Mouse (Mus musculus) midbrain, postnatal 0 days (tissue): ENCODE results near the gene Nup188. TPM values are rescaled to one million over a fixed set of nuclear protein-coding genes. Genes with fewer than 3 reads are reported as not detected.

ENCODE experiments used
- ATAC-seq: fragments of 200-750 bp; cut with Nextera tagmentation; 2 replicates; pipeline ENCODE4 v1.8.0; 2017; ENCODE audit warnings: moderate number of reproducible peaks, mild to moderate bottlenecking, moderate TSS enrichment, moderate library complexity; ENCODE audit not compliant: low FRiP score
- DNase-seq: peaks from one replicate; pipeline ENCODE4 v3.0.0-alpha.2; 2015; ENCODE audit warnings: low spot score
- H3K27ac ChIP-seq: fragments of 300-500 bp; sonication (generic); 2 replicates; pipeline ENCODE4 v1.5.1; 2014; ENCODE audit warnings: low read depth, mild to moderate bottlenecking, low read length, mixed read lengths
- H3K27me3 ChIP-seq: fragments of 300-500 bp; sonication (generic); 2 replicates; pipeline ENCODE4 v1.6.1; 2014; ENCODE audit warnings: low read length, control low read depth, mixed read lengths; ENCODE audit not compliant: insufficient read depth
- H3K36me3 ChIP-seq: fragments of 300-500 bp; sonication (generic); 2 replicates; pipeline ENCODE4 v1.6.1; 2014; ENCODE audit warnings: low read length, control low read depth, mixed read lengths; ENCODE audit not compliant: insufficient read depth
- H3K4me1 ChIP-seq: fragments of 300-500 bp; sonication (generic); 2 replicates; pipeline ENCODE4 v1.6.1; 2014; ENCODE audit warnings: mild to moderate bottlenecking, control low read depth, antibody characterized with exemption, low read length, mixed read lengths; ENCODE audit not compliant: insufficient read depth
- H3K4me2 ChIP-seq: fragments of 300-500 bp; sonication (generic); 2 replicates; pipeline ENCODE4 v1.6.1; 2014; ENCODE audit warnings: low read depth, mild to moderate bottlenecking, low read length, mixed read lengths; ENCODE audit not compliant: poor library complexity, severe bottlenecking
- H3K4me3 ChIP-seq: fragments of 300-500 bp; sonication (generic); 2 replicates; pipeline ENCODE4 v1.5.1; 2014; ENCODE audit warnings: low read depth, mild to moderate bottlenecking, low read length, moderate library complexity
- H3K9ac ChIP-seq: fragments of 300-500 bp; sonication (generic); replicated peaks from 2 replicates; pipeline ENCODE4 v1.6.1; 2014; ENCODE audit warnings: mild to moderate bottlenecking, low read length, moderate library complexity, mixed read lengths; ENCODE audit not compliant: poor library complexity, severe bottlenecking
- H3K9me3 ChIP-seq: fragments of 300-500 bp; sonication (generic); 2 replicates; pipeline ENCODE4 v1.6.1; 2016; ENCODE audit warnings: low read length, control low read depth
- CTCF ChIP-seq: IDR thresholded peaks from 2 replicates; pipeline ENCODE4 v1.5.1; 2016; ENCODE audit warnings: antibody characterized with exemption, mild to moderate bottlenecking
- WGBS: fragments of 180-500 bp; shearing (Covaris S2); extraction: QIAGEN DNeasy Blood & Tissue Kit; methylation state at CpG from one replicate; pipeline ENCODE4 v1.1.7; 2014; 5-methylcytosine and 5-hydroxymethylcytosine counted together
- polyA plus RNA-seq: library from polyadenylated mRNA; unstranded; fragments of >200 nt; fragmentation: Nextera tagmentation; extraction: Ambion mirVana; gene quantifications from 2 replicates; pipeline ENCODE4 v1.2.1, GENCODE M21; 2015
- total RNA-seq: library from RNA; depleted of rRNA; stranded (reverse); fragments of >200 nt; gene quantifications from 2 replicates; pipeline ENCODE4 v1.2.3, GENCODE M21; 2014

Nup188 gene
- total and polyA plus RNA-seq, 2 experiments from 2014 or later, result 12.2 to 29.5 TPM

DNA sequence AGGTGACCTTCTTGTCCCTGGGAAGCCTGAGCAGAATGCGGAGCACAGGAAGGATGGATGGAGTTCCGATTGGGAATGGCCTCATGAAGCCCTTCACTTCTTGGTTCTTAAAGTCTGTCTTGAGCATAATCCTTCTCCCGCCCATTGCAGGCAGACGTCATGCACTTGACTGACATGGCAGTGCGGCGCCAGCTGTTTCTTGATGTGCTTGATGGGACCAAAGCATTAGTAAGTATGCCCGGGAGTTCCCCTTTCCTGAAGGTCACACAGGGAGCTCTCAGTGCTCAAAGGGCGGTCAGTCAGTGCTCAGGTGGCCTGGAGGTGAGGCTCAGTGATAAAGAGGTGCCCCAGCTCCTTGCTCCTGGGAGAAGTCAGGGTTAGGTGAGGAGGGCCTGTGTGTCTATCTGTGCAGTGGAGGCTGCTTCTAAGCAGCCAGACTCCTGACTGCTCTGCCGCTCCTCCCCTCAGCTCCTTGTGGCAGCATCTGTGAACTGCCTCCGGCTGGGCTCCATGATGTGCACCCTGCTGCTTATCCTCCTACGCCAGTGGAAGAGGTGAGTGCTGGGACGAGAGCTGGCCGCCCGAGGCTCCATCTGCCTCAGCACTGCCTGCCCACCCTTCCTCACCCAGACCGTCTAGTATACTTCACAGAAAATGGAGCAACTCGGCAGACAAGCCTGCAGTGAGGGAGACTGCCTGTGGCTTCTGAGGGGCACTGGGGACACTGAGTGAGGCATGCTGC, 50.1 kb downstream of the Nup188 start:
- no peak for TF ChIP-seq CTCF
- no peak overlapping the region for H3K9ac ChIP-seq
- H3K27me3 ChIP-seq, result no peaks in the 10 kb centered on the region
- H3K4me2 ChIP-seq, result no peak overlapping the region
- no peak overlapping the region for H3K27ac ChIP-seq
- peaks cover 68% of the 10 kb centered on the region for H3K36me3 ChIP-seq
- ATAC-seq (no peak), DNase-seq (no peak)
- no peaks in the 10 kb centered on the region for H3K9me3 ChIP-seq
- H3K4me3 ChIP-seq, result no peak overlapping the region
- H3K4me1 ChIP-seq, result no peaks in the 10 kb centered on the region
- 80% methylated on average over 16 of the region's 16 CpGs for WGBS

DNA sequence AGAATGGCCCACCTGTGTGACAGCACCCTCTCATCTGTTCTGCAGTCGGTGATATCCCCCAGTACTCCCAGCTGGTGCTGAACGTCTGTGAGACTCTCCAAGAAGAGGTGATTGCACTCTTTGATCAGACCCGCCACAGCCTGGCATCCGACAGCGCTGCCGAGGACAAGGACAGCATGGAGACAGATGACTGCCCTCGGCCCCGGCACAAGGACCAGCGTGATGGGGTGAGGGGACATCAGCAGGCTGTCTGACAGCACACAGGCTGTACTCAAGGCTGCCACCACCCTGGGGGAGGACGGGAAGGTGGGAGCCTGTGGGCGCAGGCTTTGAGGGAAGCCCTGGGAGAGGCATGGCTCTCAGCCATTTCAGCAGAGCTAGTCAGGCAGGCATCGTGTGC, 51.0 kb downstream of the Nup188 start:
- Histone ChIP-seq H3K27me3 (no peaks in the 10 kb centered on the region), H3K9ac (no peak overlapping the region), H3K4me3 (no peak overlapping the region), H3K9me3 (no peaks in the 10 kb centered on the region), H3K27ac (no peak overlapping the region), H3K4me1 (no peaks in the 10 kb centered on the region), H3K36me3 (peaks cover 74% of the 10 kb centered on the region), H3K4me2 (no peak overlapping the region)
- no peak for TF ChIP-seq CTCF
- no peak for ATAC-seq
- 88% methylated on average over 12 of the region's 12 CpGs for WGBS
- no peak for DNase-seq

DNA sequence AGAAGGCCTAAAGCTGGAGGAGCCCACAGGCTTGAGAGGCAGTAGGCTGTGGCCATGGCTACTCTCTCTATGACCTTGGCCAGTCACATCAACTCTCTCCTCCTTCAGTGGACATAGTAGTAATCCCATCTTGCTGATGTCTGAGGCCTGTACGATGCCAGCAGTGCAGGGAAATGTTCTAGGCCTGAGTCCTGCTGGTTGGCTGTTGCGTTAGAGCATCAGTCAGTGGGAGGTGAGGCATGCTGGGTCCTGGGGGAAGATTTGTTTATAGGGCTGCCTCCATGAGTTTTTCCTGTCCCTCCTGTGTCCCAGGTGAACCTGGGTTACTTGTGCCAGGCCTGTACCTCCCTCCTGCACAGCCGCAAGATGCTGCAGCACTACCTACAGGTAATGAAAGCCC, 55.9 kb downstream of the Nup188 start:
- H3K27ac ChIP-seq, result no peak overlapping the region
- no peak for ATAC-seq
- WGBS, result 78% methylated on average over 3 of the region's 3 CpGs
- H3K4me2 ChIP-seq, result no peak overlapping the region
- H3K9me3 ChIP-seq, result no peaks in the 10 kb centered on the region
- peaks cover 78% of the 10 kb centered on the region for H3K36me3 ChIP-seq
- no peak for TF ChIP-seq CTCF
- DNase-seq, result no peak
- no peaks in the 10 kb centered on the region for H3K27me3 ChIP-seq
- H3K4me1 ChIP-seq, result no peaks in the 10 kb centered on the region
- no peak overlapping the region for H3K4me3 ChIP-seq
- no peak overlapping the region for H3K9ac ChIP-seq

DNA sequence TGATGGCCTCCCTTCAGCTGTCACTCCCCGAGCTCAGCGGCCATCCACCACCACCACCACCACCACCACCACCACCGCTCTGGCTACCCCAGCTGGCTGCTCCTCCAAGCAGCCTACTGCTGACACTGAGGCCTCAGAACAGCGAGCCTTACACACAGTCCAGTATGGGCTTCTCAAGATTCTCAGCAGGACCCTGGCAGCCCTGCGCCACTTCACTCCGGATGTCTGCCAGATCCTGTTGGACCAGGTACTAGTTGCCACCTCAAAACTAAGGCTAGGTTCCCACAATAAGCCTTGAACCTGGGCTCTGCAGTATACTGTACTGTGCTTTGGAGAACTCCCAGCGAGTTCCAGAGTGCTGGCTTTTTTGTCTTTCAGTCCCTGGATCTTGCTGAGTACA, 56.3 kb downstream of the Nup188 start:
- Histone ChIP-seq H3K36me3 (peaks cover 76% of the 10 kb centered on the region), H3K27me3 (no peaks in the 10 kb centered on the region), H3K9me3 (no peaks in the 10 kb centered on the region), H3K4me1 (no peaks in the 10 kb centered on the region), H3K9ac (no peak overlapping the region), H3K4me2 (no peak overlapping the region), H3K27ac (no peak overlapping the region), H3K4me3 (no peak overlapping the region)
- ATAC-seq (no peak), DNase-seq (no peak)
- TF ChIP-seq CTCF, result no peak
- 94% methylated on average over 7 of the region's 7 CpGs for WGBS

DNA sequence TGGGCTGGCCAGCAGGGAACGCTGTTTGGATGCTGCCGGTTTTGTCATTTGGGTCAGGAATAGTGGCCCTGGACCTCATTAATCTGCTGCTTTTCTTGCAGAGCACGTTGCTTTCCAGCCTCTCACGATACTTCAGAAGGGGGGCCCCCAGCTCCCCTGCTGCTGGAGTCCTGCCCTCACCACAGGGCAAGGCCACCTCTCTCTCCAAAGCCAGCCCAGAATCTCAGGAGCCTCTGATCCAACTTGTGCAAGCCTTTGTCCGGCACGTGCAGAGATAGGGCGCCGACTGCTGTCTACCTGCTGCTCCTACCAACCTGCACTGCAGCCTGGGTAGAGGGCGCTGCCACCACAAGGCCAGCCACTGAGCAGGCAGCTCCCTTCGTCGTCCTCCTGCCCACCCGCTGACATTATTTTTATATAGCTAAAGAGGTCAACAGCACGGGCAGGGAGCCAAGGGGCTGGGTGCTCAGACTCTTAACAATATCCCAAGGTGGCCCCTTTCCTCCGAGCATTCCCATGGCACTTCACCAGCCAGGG, 57.5 kb downstream of the Nup188 start:
- no peak for ATAC-seq
- Histone ChIP-seq H3K27me3 (no peaks in the 10 kb centered on the region), H3K4me3 (no peak overlapping the region), H3K27ac (peak overlapping the region; percentile 38; the same call in 1 of the 2 replicates), H3K4me1 (no peaks in the 10 kb centered on the region), H3K9ac (no peak overlapping the region), H3K36me3 (peaks cover 87% of the 10 kb centered on the region), H3K4me2 (no peak overlapping the region), H3K9me3 (no peaks in the 10 kb centered on the region)
- TF ChIP-seq CTCF, result peak; percentile 29
- DNase-seq, result peak; percentile 17
- 71% methylated on average over 14 of the region's 14 CpGs for WGBS

DNA sequence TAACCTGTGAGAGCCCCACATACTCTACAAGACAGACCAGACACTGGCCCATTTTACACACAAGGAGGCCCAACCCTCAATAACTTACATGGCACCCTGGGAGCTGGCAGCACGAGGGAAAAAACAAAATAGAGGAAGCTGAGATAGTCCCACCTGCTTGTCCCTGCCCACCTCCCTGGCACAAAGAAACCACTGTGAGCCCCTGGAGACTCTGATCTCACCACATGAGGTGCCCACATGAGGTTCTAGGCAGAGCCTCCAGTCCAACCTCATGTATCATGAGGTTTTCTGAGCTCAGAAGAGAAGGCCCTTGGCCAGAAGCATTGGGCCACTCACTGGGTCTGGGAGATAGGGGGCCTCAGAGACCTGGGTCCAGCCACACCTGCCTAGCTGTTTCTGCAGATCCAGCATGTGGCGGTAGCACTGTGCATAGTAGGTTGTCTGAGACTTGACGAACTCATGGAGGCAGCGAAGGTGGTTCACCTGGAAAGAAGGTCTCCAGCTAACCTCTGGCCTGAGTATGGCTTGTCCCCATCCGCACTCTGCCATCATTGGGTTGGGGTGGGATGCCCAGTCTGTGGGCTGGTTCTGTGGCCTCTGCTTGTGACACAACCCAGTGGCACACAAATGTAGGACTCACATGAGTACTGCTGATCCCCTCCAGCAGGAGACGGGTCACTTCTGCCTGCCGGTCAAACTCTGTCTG, 59.9 kb downstream of the Nup188 start:
- H3K4me2 ChIP-seq, result no peak overlapping the region

More for the DNA sequence above, 59.9 kb downstream of the Nup188 start:
- Histone ChIP-seq H3K4me1 (no peaks in the 10 kb centered on the region), H3K27ac (no peak overlapping the region), H3K9me3 (no peaks in the 10 kb centered on the region), H3K9ac (no peak overlapping the region), H3K27me3 (no peaks in the 10 kb centered on the region), H3K4me3 (no peak overlapping the region), H3K36me3 (peaks cover 93% of the 10 kb centered on the region)
- TF ChIP-seq CTCF, result no peak
- DNase-seq, result no peak
- WGBS, result 91% methylated on average over 7 of the region's 7 CpGs
- no peak for ATAC-seq
